Mouse (Mus musculus) cerebellum, postnatal 14 days (tissue): ENCODE measurements at regions not wholly inside any gene's neighbourhood (a gene's known extent, or its start where the extent isn't known, plus 50 kb on each side); places are given as distances from the start of the nearest gene placed in this dataset.

Source experiments
- DNase-seq, 2 experiments: peaks; one replicate each; pipeline ENCODE4 v3.0.0; 2021; ENCODE audit warnings: mixed read lengths in 2 of 2

GRCm38 (mm10) chr4:97132650-97133049 is 50.3 kb downstream of the Gm10192 start:
- DNase-seq = peak; percentile 15 to 26

GRCm38 (mm10) chr4:97127780-97128179 is 55.2 kb downstream of the Gm10192 start:
- DNase-seq = peak; percentile 69 to 78

GRCm38 (mm10) chr4:97123861-97124260 is 59.1 kb downstream of the Gm10192 start:
- DNase-seq = peak in 1 of 2 experiments; percentile 21

GRCm38 (mm10) chr4:97121952-97122351 is 61.0 kb downstream of the Gm10192 start:
- no peak for DNase-seq

GRCm38 (mm10) chr4:97119459-97119858 is 63.5 kb downstream of the Gm10192 start:
- DNase-seq = no peak

- no peak for DNase-seq
These were observed 66.0 kb downstream of the Gm10192 start for GRCm38 (mm10) chr4:97117016-97117415.

- no peak for DNase-seq
These were observed 80.3 kb downstream of the Gm10192 start for GRCm38 (mm10) chr4:97102752-97103052.

- no peak for DNase-seq
These were observed 80.8 kb downstream of the Gm10192 start for GRCm38 (mm10) chr4:97101911-97102751.

GRCm38 (mm10) chr4:97099721-97100120 is 83.2 kb downstream of the Gm10192 start:
- no peak for DNase-seq

GRCm38 (mm10) chr4:97093576-97093975 is 89.4 kb downstream of the Gm10192 start:
- no peak for DNase-seq

GRCm38 (mm10) chr4:97050735-97051134 is 132.2 kb downstream of the Gm10192 start:
- no peak for DNase-seq

GRCm38 (mm10) chr4:97049045-97049674 is 133.8 kb downstream of the Gm10192 start:
- no peak for DNase-seq

- peak; percentile 76 to 77 for DNase-seq
These were observed 145.1 kb downstream of the Gm10192 start for GRCm38 (mm10) chr4:97037693-97038348.

GRCm38 (mm10) chr4:97028938-97029337 is 154.0 kb downstream of the Gm10192 start:
- no peak for DNase-seq

GRCm38 (mm10) chr4:97025446-97026040 is 157.4 kb downstream of the Gm10192 start:
- DNase-seq = no peak

GRCm38 (mm10) chr4:97001321-97001720 is 181.6 kb downstream of the Gm10192 start:
- DNase-seq = no peak

GRCm38 (mm10) chr4:96980311-96980710 is 195.3 kb upstream of the Gm12695 start:
- no peak for DNase-seq

GRCm38 (mm10) chr4:96979876-96980275 is 194.9 kb upstream of the Gm12695 start:
- DNase-seq = no peak

- DNase-seq = no peak
These were observed 189.9 kb upstream of the Gm12695 start for GRCm38 (mm10) chr4:96974935-96975334.

GRCm38 (mm10) chr4:96973804-96974203 is 188.8 kb upstream of the Gm12695 start:
- DNase-seq = no peak

- DNase-seq = peak in 1 of 2 experiments; percentile 1
These were observed 184.2 kb upstream of the Gm12695 start for GRCm38 (mm10) chr4:96969199-96969598.

GRCm38 (mm10) chr4:96968545-96969164 is 183.7 kb upstream of the Gm12695 start:
- DNase-seq = no peak
